Mouse (Mus musculus) hindbrain, embryonic 15.5 days (tissue): ENCODE results near the gene Rab12. TPM values are rescaled to one million over a fixed set of nuclear protein-coding genes. Genes with fewer than 3 reads are reported as not detected.
A peak's percentile ranks its signal among the peaks of the same experiment; 100 is the strongest.

Experiments
- ATAC-seq: fragments of 200-750 bp; cut with Nextera tagmentation; 2 replicates; pipeline ENCODE4 v1.8.0; 2017; ENCODE audit warnings: low read depth, moderate number of reproducible peaks, moderate TSS enrichment; ENCODE audit not compliant: low FRiP score
- H3K27ac ChIP-seq: fragments of 300-500 bp; sonication (generic); replicated peaks from 2 replicates; pipeline ENCODE4 v1.5.1; 2015; ENCODE audit warnings: mild to moderate bottlenecking, inconsistent platforms
- H3K27me3 ChIP-seq: fragments of 300-500 bp; sonication (generic); 2 replicates; pipeline ENCODE4 v1.6.1; 2015; ENCODE audit warnings: control low read depth, inconsistent platforms
- H3K36me3 ChIP-seq: fragments of 300-500 bp; sonication (generic); 2 replicates; pipeline ENCODE4 v1.6.1; 2015; ENCODE audit warnings: control low read depth, inconsistent platforms
- H3K4me1 ChIP-seq: fragments of 300-500 bp; sonication (generic); replicated peaks from 2 replicates; pipeline ENCODE4 v1.6.1; 2015; ENCODE audit warnings: control low read depth, inconsistent platforms
- H3K4me2 ChIP-seq: fragments of 300-500 bp; sonication (generic); 2 replicates; pipeline ENCODE4 v1.6.1; 2015; ENCODE audit warnings: moderate library complexity, mild to moderate bottlenecking, inconsistent platforms
- H3K4me3 ChIP-seq: fragments of 300-500 bp; sonication (generic); 2 replicates; pipeline ENCODE4 v1.5.1; 2015; ENCODE audit warnings: mild to moderate bottlenecking, inconsistent platforms
- H3K9ac ChIP-seq: fragments of 300-500 bp; sonication (generic); 2 replicates; pipeline ENCODE4 v1.6.1; 2015; ENCODE audit warnings: inconsistent platforms
- H3K9me3 ChIP-seq: fragments of 300-500 bp; sonication (generic); 2 replicates; pipeline ENCODE4 v1.6.1; 2016; ENCODE audit warnings: control low read depth, inconsistent platforms
- WGBS: fragments of 180-500 bp; shearing (Covaris S2); methylation state at CpG from one replicate; pipeline ENCODE4 v1.1.7; 2015; 5-methylcytosine and 5-hydroxymethylcytosine counted together
- polyA plus RNA-seq: library from polyadenylated mRNA; unstranded; fragments of >200 nt; fragmentation: Nextera tagmentation; extraction: Ambion mirVana; gene quantifications from 2 replicates; pipeline ENCODE4 v1.2.1, GENCODE M21; 2015

Gene Rab12
- polyA plus RNA-seq, 1 experiment from 2014 or later: 86.9 TPM

DNA sequence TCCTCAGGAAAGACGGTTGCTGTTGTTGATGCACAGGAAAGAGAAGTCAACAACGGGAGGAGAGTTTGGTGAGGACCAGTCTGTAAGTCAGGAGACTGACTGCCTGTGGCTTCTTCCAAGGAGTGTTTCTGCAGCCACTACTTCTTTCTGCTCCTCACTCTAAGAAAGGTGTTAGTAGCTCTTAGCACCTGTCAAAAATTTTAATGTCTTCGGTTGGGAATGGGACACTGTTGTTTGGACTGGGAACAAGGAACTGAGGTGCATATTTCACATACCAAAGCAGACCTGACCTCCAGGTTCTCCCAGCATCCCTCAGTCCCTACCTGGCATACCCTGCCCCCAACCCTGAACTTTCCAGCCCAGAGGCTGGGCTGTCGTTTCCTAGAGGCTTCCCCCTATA is 48.3 kb downstream of the Rab12 start:
- no peak for ATAC-seq
- 89% methylated on average over 4 of the region's 4 CpGs for WGBS
- no peak overlapping the region for H3K4me2 ChIP-seq
- H3K36me3 ChIP-seq: no peaks in the 10 kb centered on the region
- no peak overlapping the region for H3K27ac ChIP-seq
- H3K27me3 ChIP-seq: no peaks in the 10 kb centered on the region
- no peak overlapping the region for H3K9ac ChIP-seq
- 0 out of 2 replicates have a peak, but pooled peaks cover 7% of the 10 kb centered on the region for H3K9me3 ChIP-seq
- no peak overlapping the region for H3K4me3 ChIP-seq
- no peaks in the 10 kb centered on the region for H3K4me1 ChIP-seq

- H3K9me3 ChIP-seq: 0 out of 2 replicates have a peak, but pooled peaks cover 7% of the 10 kb centered on the region
- no peak overlapping the region for H3K27ac ChIP-seq
- no peak overlapping the region for H3K9ac ChIP-seq
- WGBS: 35% methylated on average over 8 of the region's 8 CpGs
- no peaks in the 10 kb centered on the region for H3K4me1 ChIP-seq
- no peak overlapping the region for H3K4me3 ChIP-seq
- no peak for ATAC-seq
- H3K4me2 ChIP-seq: no peak overlapping the region
- H3K36me3 ChIP-seq: no peaks in the 10 kb centered on the region
- no peaks in the 10 kb centered on the region for H3K27me3 ChIP-seq
These were observed 49.5 kb downstream of the Rab12 start for GRCm38 (mm10) chr17:66470020-66470419.

DNA sequence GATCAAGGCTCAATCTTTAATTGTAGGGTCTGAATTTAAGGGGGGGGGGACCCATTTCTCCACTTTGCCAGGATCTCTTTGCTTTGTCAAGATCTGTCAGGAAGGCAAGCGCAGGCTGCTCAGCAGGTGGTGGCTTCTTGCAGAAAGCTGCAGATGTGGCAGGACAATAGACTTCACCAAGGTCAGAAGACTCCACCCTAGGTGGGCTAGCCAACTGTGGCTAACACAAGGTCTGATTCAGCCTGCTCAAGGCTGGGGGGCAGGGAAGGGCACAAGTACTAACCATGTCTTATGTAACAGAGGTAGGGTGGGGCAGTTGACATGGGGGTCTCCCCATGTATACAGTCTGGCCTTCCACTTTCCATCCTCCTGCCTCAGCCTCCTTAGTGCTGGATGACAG is 62.3 kb downstream of the Rab12 start:
- Histone ChIP-seq H3K27ac (no peak overlapping the region), H3K9me3 (no peaks in the 10 kb centered on the region), H3K4me3 (no peak overlapping the region), H3K4me2 (no peak overlapping the region), H3K9ac (no peak overlapping the region), H3K27me3 (no peaks in the 10 kb centered on the region), H3K4me1 (no peaks in the 10 kb centered on the region), H3K36me3 (no peaks in the 10 kb centered on the region)
- 25% methylated on average over 1 of the region's 1 CpGs for WGBS
- no peak for ATAC-seq

- Histone ChIP-seq H3K4me1 (peaks cover 34% of the 10 kb centered on the region), H3K9me3 (no peaks in the 10 kb centered on the region), H3K9ac (no peak overlapping the region), H3K27me3 (no peaks in the 10 kb centered on the region), H3K27ac (no peak overlapping the region), H3K4me2 (peak overlapping the region; percentile 78), H3K4me3 (peak overlapping the region; percentile 90; the same call in 1 of the 2 replicates), H3K36me3 (no peaks in the 10 kb centered on the region)
- no peak for ATAC-seq
- under 1% methylated on average over 11 of the region's 11 CpGs for WGBS
These were observed 68.4 kb downstream of the Rab12 start for GRCm38 (mm10) chr17:66451143-66451542.

GRCm38 (mm10) chr17:66450526-66451070 is 68.9 kb downstream of the Rab12 start:
- ATAC-seq: no peak
- Histone ChIP-seq H3K9ac (peak overlapping the region; percentile 95), H3K27me3 (no peaks in the 10 kb centered on the region), H3K9me3 (no peaks in the 10 kb centered on the region), H3K36me3 (no peaks in the 10 kb centered on the region), H3K4me2 (peak overlapping the region; percentile 78), H3K4me3 (peak overlapping the region; percentile 90), H3K4me1 (peaks cover 39% of the 10 kb centered on the region), H3K27ac (peak overlapping the region; percentile 94; the same call in 1 of the 2 replicates)
- WGBS: 3% methylated on average over 18 of the region's 18 CpGs

DNA sequence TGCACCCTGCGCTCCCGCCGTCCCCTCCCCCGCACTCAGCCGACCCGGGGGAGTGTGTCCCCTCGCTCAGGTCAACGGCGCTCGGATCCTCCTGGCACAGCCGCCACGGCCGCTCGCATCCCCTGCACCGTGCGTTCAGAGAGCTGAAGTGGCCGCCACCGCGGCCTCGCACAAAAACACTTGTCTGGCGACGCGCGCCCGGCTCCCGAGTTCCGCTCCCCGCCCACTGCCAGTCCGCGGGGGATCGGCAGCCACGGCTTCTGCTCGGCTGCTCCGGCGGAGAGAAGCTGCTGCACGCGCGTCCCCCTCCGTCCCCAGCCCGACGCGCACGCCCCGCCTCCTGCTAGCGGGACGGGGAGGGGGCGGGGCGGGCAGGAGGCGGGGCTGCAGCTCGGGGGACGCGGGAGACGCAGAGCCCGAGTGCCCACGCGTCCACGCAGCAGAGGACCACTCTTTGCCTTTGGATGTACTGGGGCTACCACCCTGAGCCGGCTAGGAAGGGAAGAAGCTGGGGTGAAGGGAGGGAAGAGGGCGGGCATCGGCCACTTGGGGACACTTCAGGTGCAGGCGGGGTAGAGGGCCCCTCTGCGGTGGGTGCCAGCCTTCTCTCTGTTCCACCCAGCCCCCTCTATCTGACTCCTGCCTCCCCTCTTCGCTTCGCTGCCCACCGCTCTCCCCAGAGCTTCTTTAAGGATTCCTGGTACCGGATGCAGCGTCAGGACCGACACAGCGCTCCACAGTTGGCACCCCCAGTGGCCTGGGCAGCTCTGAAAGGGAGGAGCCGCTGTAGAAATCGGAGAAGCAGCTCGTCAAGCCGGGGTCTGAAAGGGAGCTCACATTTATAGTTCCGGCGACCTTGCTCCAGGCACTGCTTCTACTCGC is 69.8 kb downstream of the Rab12 start, which contains the start of gene Mtcl1:
Gene Mtcl1 (minus strand): TSS at position 291 of the 882 bp plus-strand sequence.
- WGBS: under 1% methylated on average over 53 of the region's 76 CpGs
- H3K36me3 ChIP-seq: no peaks in the 10 kb centered on the region

GRCm38 (mm10) chr17:66448421-66449405 is 70.8 kb downstream of the Rab12 start:
- peak; percentile 1 for ATAC-seq
- Histone ChIP-seq H3K36me3 (no peaks in the 10 kb centered on the region), H3K9ac (peak overlapping the region; percentile 95), H3K27me3 (no peaks in the 10 kb centered on the region), H3K9me3 (no peaks in the 10 kb centered on the region), H3K4me1 (peaks cover 58% of the 10 kb centered on the region), H3K4me2 (peak overlapping the region; percentile 78), H3K27ac (peak overlapping the region; percentile 94), H3K4me3 (peak overlapping the region; percentile 90)
- under 1% methylated on average over 97 of the region's 136 CpGs for WGBS

More for the DNA sequence above, 69.8 kb downstream of the Rab12 start, which contains the start of gene Mtcl1:
- peak within 1 kb of the TSS; percentile 90 for H3K4me3 ChIP-seq
- peak within 1 kb of the TSS; percentile 78 for H3K4me2 ChIP-seq
- H3K27me3 ChIP-seq: no peaks in the 10 kb centered on the region
- H3K9me3 ChIP-seq: no peaks in the 10 kb centered on the region
- peak within 1 kb of the TSS; percentile 95 for H3K9ac ChIP-seq
- H3K27ac ChIP-seq: peak within 1 kb of the TSS; percentile 94
- peaks cover 48% of the 10 kb centered on the region for H3K4me1 ChIP-seq
- ATAC-seq: peak; percentile 86

DNA sequence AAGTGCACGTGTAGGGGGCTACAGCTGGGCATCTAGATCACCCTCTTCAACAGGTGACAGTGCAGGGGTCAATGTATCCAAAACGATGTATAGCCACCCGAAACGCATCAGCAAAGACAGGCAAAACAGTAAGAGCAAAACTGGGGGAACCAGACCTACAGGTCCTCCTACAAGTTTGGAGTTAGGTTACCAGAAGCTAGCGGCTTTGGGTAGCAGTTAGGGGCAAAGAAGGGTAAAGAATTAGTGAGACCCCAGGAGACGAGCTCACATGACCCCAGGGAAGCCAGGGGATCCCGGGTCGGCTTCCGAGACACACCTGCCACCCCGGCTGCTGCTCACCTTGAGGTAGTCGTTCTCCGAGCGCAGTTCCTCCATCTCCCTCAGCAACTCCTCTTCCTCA is 71.6 kb downstream of the Rab12 start:
- Histone ChIP-seq H3K4me3 (peak overlapping the region; percentile 90), H3K4me1 (peaks cover 62% of the 10 kb centered on the region), H3K4me2 (peak overlapping the region; percentile 78), H3K27ac (peak overlapping the region; percentile 94), H3K9ac (peak overlapping the region; percentile 95), H3K36me3 (no peaks in the 10 kb centered on the region), H3K27me3 (no peaks in the 10 kb centered on the region), H3K9me3 (no peaks in the 10 kb centered on the region)
- WGBS: 0% methylated on average over 13 of the region's 13 CpGs
- ATAC-seq: no peak

- no peaks in the 10 kb centered on the region for H3K27me3 ChIP-seq
- no peaks in the 10 kb centered on the region for H3K9me3 ChIP-seq
- WGBS: 27% methylated on average over 7 of the region's 7 CpGs
- H3K4me3 ChIP-seq: peak overlapping the region; percentile 90
- ATAC-seq: no peak
- peak overlapping the region; percentile 78 for H3K4me2 ChIP-seq
- 0 out of 2 replicates have a peak overlapping the region, but pooled peaks have one; percentile 41 for H3K27ac ChIP-seq
- peaks cover 66% of the 10 kb centered on the region for H3K4me1 ChIP-seq
- H3K9ac ChIP-seq: peak overlapping the region; percentile 95
- H3K36me3 ChIP-seq: no peaks in the 10 kb centered on the region
These were observed 72.6 kb downstream of the Rab12 start for GRCm38 (mm10) chr17:66447007-66447312.

DNA sequence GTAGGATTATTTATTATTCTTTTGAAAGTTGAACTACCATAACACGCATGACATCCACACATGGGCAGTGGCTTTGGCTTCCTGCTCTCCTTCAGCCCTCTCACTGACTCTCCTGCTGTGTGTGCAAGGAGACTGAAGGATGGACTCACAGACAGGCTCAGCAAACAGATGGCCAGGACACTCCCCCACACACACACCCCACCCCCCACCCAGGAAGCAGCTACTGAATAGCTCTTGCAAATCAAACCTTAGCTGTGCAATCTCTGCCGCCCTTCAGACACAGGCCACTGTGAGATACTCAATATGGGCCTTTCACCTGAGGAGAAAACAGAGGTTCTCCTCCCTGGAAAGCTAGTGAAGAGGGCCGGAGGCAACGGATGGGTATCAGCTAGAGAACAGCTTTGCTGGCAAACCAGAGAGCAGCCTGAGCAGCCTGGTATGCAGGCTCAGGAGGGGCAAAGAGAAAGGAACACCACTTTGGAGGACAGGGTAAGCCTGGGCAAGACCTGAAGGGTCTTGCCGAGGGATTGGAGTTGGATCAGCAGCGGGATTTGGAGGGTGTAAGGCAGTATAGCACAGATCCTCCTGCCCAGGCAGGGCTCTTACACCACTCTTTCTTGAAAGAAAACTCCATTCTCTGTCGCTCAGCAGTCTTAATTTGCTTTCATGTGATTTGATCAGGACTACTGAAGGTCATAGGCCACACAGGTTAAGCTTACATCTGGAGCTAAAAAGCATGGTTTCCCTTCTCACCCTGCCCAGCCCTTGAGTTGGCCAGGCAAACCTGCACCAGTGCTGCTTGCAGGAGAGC is 73.1 kb downstream of the Rab12 start:
- H3K9me3 ChIP-seq: no peaks in the 10 kb centered on the region
- peak overlapping the region; percentile 78 for H3K4me2 ChIP-seq
- WGBS: 15% methylated on average over 7 of the region's 7 CpGs
- peaks cover 66% of the 10 kb centered on the region for H3K4me1 ChIP-seq
- peak overlapping the region; percentile 90 for H3K4me3 ChIP-seq
- H3K9ac ChIP-seq: peak overlapping the region; percentile 95
- H3K27ac ChIP-seq: 0 out of 2 replicates have a peak overlapping the region, but pooled peaks have one; percentile 41
- no peaks in the 10 kb centered on the region for H3K36me3 ChIP-seq
- ATAC-seq: no peak
- no peaks in the 10 kb centered on the region for H3K27me3 ChIP-seq
